Mouse (Mus musculus): Measurements from ENCODE around the gene Tifa. TPM values are rescaled to one million over a fixed set of nuclear protein-coding genes. Genes with fewer than 3 reads are reported as not detected.

Tifa gene
- polyA plus RNA-seq, 1 experiment from 2014 or later = 20.2 TPM

- peaks cover 14% of the 10 kb centered on the region for H3K4me1 ChIP-seq (ENCODE audit: insufficient read depth)
- H3K4me2 ChIP-seq (ENCODE audit: low read depth, low read length) = no peak overlapping the region
- 75% methylated on average over 4 of the region's 4 CpGs for WGBS (ENCODE audit: insufficient replicate concordance)
- TF ChIP-seq CTCF (IDR thresholded peaks at IDR 0.05; ENCODE audit: low read depth) (no peak), EP300 (IDR thresholded peaks at IDR 0.05; ENCODE audit: low read depth) (no peak)
- DNase-seq (no peak), ATAC-seq (no peak)
- H3K27ac ChIP-seq (ENCODE audit: low read depth) = no peak overlapping the region
- H3K4me3 ChIP-seq (ENCODE audit: low read depth, low read length) = no peak overlapping the region
- H3K9ac ChIP-seq (replicated peaks) = no peak overlapping the region
- no peaks in the 10 kb centered on the region for H3K9me3 ChIP-seq (ENCODE audit: low read length)
- no peaks in the 10 kb centered on the region for H3K27me3 ChIP-seq (ENCODE audit: insufficient read depth, low read length)
- 0 out of 2 replicates have a peak, but pooled peaks cover 11% of the 10 kb centered on the region for H3K36me3 ChIP-seq (replicated peaks; ENCODE audit: insufficient read depth, low read length)
Measured at GRCm38 (mm10) chr3:127834040-127834439, 44.4 kb downstream of the Tifa start.

GRCm38 (mm10) chr3:127835594-127835993 is 46.0 kb downstream of the Tifa start:
- no peak overlapping the region for H3K9ac ChIP-seq (replicated peaks)
- no peaks in the 10 kb centered on the region for H3K9me3 ChIP-seq (ENCODE audit: low read length)
- no peaks in the 10 kb centered on the region for H3K27me3 ChIP-seq (ENCODE audit: insufficient read depth, low read length)
- ATAC-seq (no peak), DNase-seq (no peak)
- TF ChIP-seq CTCF (IDR thresholded peaks at IDR 0.05; ENCODE audit: low read depth) (no peak), EP300 (IDR thresholded peaks at IDR 0.05; ENCODE audit: low read depth) (no peak)
- no peak overlapping the region for H3K27ac ChIP-seq (ENCODE audit: low read depth)
- no peak overlapping the region for H3K4me3 ChIP-seq (ENCODE audit: low read depth, low read length)
- 55% methylated on average over 6 of the region's 6 CpGs for WGBS (ENCODE audit: insufficient replicate concordance)
- peaks cover 20% of the 10 kb centered on the region for H3K4me1 ChIP-seq (ENCODE audit: insufficient read depth)
- H3K4me2 ChIP-seq (ENCODE audit: low read depth, low read length) = peak overlapping the region; percentile 86; the same call in 1 of the 2 replicates
- 0 out of 2 replicates have a peak, but pooled peaks cover 11% of the 10 kb centered on the region for H3K36me3 ChIP-seq (replicated peaks; ENCODE audit: insufficient read depth, low read length)

GRCm38 (mm10) chr3:127836798-127837153 is 47.2 kb downstream of the Tifa start:
- Histone ChIP-seq H3K4me2 (ENCODE audit: low read depth, low read length) (peak overlapping the region; percentile 86), H3K36me3 (replicated peaks; ENCODE audit: insufficient read depth, low read length) (0 out of 2 replicates have a peak, but pooled peaks cover 10% of the 10 kb centered on the region), H3K4me3 (ENCODE audit: low read depth, low read length) (peak overlapping the region; percentile 78), H3K4me1 (ENCODE audit: insufficient read depth) (peaks cover 20% of the 10 kb centered on the region), H3K9ac (replicated peaks) (peak overlapping the region; percentile 76), H3K27ac (ENCODE audit: low read depth) (peak overlapping the region; percentile 86), H3K27me3 (ENCODE audit: insufficient read depth, low read length) (no peaks in the 10 kb centered on the region), H3K9me3 (ENCODE audit: low read length) (no peaks in the 10 kb centered on the region)
- ATAC-seq = peak; percentile 22
- DNase-seq = no peak
- under 1% methylated on average over 17 of the region's 17 CpGs for WGBS (ENCODE audit: insufficient replicate concordance)
- no peak for TF ChIP-seq EP300 (IDR thresholded peaks at IDR 0.05; ENCODE audit: low read depth)
- TF ChIP-seq CTCF (IDR thresholded peaks at IDR 0.05; ENCODE audit: low read depth) = no peak

GRCm38 (mm10) chr3:127837154-127837865 is 47.7 kb downstream of the Tifa start, which contains the start of gene Ap1ar:
Ap1ar (minus strand) TSS chr3:127837523.
- peak within 1 kb of the TSS; percentile 86 for H3K4me2 ChIP-seq (ENCODE audit: low read depth, low read length)
- peaks cover 20% of the 10 kb centered on the region for H3K4me1 ChIP-seq (ENCODE audit: insufficient read depth)
- H3K27ac ChIP-seq (ENCODE audit: low read depth) = peak within 1 kb of the TSS; percentile 86
- no peaks in the 10 kb centered on the region for H3K9me3 ChIP-seq (ENCODE audit: low read length)
- H3K36me3 ChIP-seq (replicated peaks; ENCODE audit: insufficient read depth, low read length) = 0 out of 2 replicates have a peak, but pooled peaks cover 7% of the 10 kb centered on the region
- peak within 1 kb of the TSS; percentile 76 for H3K9ac ChIP-seq (replicated peaks)
- peak; percentile 91 for TF ChIP-seq CTCF (IDR thresholded peaks at IDR 0.05; ENCODE audit: low read depth)
- no peak; the same call in 1 of the 2 replicates for TF ChIP-seq EP300 (IDR thresholded peaks at IDR 0.05; ENCODE audit: low read depth)
- under 1% methylated on average over 65 of the region's 89 CpGs for WGBS (ENCODE audit: insufficient replicate concordance)
- ATAC-seq (peak; percentile 97), DNase-seq (peak; percentile 97)
- H3K4me3 ChIP-seq (ENCODE audit: low read depth, low read length) = peak within 1 kb of the TSS; percentile 78
- no peaks in the 10 kb centered on the region for H3K27me3 ChIP-seq (ENCODE audit: insufficient read depth, low read length)

GRCm38 (mm10) chr3:127837972-127838644 is 48.5 kb downstream of the Tifa start:
- Histone ChIP-seq H3K9ac (replicated peaks) (peak overlapping the region; percentile 76), H3K27me3 (ENCODE audit: insufficient read depth, low read length) (no peaks in the 10 kb centered on the region), H3K4me1 (ENCODE audit: insufficient read depth) (peaks cover 21% of the 10 kb centered on the region), H3K4me2 (ENCODE audit: low read depth, low read length) (peak overlapping the region; percentile 86), H3K36me3 (replicated peaks; ENCODE audit: insufficient read depth, low read length) (0 out of 2 replicates have a peak, but pooled peaks cover 2% of the 10 kb centered on the region), H3K4me3 (ENCODE audit: low read depth, low read length) (peak overlapping the region; percentile 78), H3K27ac (ENCODE audit: low read depth) (peak overlapping the region; percentile 86), H3K9me3 (ENCODE audit: low read length) (no peaks in the 10 kb centered on the region)
- ATAC-seq (0 out of 2 replicates have a peak, but pooled peaks have one; percentile 0), DNase-seq (no peak)
- 26% methylated on average over 8 of the region's 8 CpGs for WGBS (ENCODE audit: insufficient replicate concordance)
- no peak for TF ChIP-seq EP300 (IDR thresholded peaks at IDR 0.05; ENCODE audit: low read depth)
- no peak for TF ChIP-seq CTCF (IDR thresholded peaks at IDR 0.05; ENCODE audit: low read depth)

- ATAC-seq (no peak), DNase-seq (no peak)
- Histone ChIP-seq H3K4me2 (ENCODE audit: low read depth, low read length) (no peak overlapping the region), H3K27me3 (ENCODE audit: insufficient read depth, low read length) (no peaks in the 10 kb centered on the region), H3K4me3 (ENCODE audit: low read depth, low read length) (no peak overlapping the region), H3K27ac (ENCODE audit: low read depth) (no peak overlapping the region), H3K9me3 (ENCODE audit: low read length) (no peaks in the 10 kb centered on the region), H3K36me3 (replicated peaks; ENCODE audit: insufficient read depth, low read length) (no peaks in the 10 kb centered on the region), H3K9ac (replicated peaks) (no peak overlapping the region), H3K4me1 (ENCODE audit: insufficient read depth) (peaks cover 22% of the 10 kb centered on the region)
- TF ChIP-seq EP300 (IDR thresholded peaks at IDR 0.05; ENCODE audit: low read depth) = no peak
- TF ChIP-seq CTCF (IDR thresholded peaks at IDR 0.05; ENCODE audit: low read depth) = no peak
- 86% methylated on average over 8 of the region's 8 CpGs for WGBS (ENCODE audit: insufficient replicate concordance)
Measured at GRCm38 (mm10) chr3:127841926-127842325, 52.3 kb downstream of the Tifa start.

All from liver, postnatal 0 days (tissue).